Mouse (Mus musculus) ovary, postnatal 14 days (tissue): ENCODE measurements around the gene Grid2.

Experiments used
- DNase-seq: peaks from one replicate; pipeline ENCODE4 v3.0.0; 2022; ENCODE audit warnings: low spot score

Grid2 gene

GRCm38 (mm10) chr6:63635970-63636369, 380.3 kb downstream of the Grid2 start:
- DNase-seq = no peak

- no peak for DNase-seq
Measured at GRCm38 (mm10) chr6:63659423-63659822, 403.7 kb downstream of the Grid2 start.

- no peak for DNase-seq
Measured at GRCm38 (mm10) chr6:63685689-63686088, 430.0 kb downstream of the Grid2 start.

GRCm38 (mm10) chr6:63701684-63702083, 446.0 kb downstream of the Grid2 start:
- DNase-seq = no peak

GRCm38 (mm10) chr6:63733740-63734139, 478.1 kb downstream of the Grid2 start:
- DNase-seq = no peak

GRCm38 (mm10) chr6:63762535-63762934, 506.9 kb downstream of the Grid2 start:
- no peak for DNase-seq

GRCm38 (mm10) chr6:63794679-63795078, 539.0 kb downstream of the Grid2 start:
- no peak for DNase-seq

DNA sequence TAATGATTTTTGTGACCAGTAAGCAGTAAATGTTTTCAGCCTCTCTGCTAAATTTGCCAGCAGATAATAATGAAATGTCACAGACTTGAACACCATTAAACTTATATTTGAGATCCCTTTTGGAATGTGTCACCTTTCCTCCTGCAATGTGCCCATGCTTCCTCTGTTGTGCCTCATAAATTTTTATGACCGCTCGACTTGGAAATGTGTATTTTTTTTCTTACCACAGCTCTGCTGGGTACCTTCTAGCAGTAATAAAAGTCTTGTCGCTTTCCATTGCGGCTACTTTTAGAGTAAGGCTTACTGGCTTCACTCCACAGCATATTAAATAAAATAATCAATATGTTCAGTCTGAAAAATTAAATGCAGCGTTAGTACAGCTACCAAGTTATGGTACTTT, 564.6 kb downstream of the Grid2 start:
- DNase-seq = no peak

DNA sequence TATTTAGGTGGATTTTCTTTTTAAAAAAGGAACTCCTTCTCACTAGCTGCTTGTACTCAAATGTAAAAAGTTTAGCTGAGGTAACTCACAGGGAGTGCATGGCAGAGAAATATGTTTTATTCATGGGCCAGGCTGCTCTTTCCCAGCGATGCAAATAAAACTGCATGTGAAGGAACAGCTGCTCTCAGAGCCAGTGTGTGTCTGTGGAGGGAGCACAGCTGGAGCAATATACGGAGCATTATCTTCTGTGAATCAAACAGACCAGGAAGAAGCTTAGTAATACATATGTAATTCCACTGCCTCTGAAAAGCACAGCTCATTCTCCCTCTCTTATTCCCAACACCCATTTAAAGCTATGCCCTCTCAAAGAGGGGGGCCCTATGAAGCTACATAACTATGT, 607.0 kb downstream of the Grid2 start:
- no peak for DNase-seq

- DNase-seq = no peak
Measured at GRCm38 (mm10) chr6:63877088-63877764, 621.5 kb downstream of the Grid2 start.

DNA sequence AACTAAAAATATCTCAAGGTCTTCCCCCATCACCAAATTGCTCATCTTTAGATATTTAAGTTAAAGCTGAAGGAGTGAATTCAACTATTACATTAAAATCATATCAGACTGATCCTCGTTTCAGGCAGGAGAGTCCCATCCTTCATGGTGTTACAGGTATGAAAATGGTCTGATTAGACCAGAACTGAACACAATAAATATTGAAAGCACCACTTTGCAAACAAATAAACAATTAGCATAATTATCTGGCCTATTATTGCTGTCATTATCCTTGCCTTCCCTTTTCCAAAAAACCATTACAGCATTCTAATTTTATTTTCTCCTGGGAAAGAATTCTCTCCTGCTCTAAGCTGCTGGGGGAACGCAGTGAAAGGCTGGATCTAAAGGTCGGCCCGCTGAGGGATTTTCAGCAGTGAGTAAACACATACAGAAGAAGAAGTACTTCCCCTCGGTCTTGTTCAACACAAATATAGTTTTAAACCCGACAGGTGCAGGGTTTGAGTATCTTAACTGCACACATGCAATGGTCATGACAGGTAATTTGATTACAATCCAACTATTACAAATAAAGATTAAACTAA, 622.2 kb downstream of the Grid2 start:
- DNase-seq = no peak

DNA sequence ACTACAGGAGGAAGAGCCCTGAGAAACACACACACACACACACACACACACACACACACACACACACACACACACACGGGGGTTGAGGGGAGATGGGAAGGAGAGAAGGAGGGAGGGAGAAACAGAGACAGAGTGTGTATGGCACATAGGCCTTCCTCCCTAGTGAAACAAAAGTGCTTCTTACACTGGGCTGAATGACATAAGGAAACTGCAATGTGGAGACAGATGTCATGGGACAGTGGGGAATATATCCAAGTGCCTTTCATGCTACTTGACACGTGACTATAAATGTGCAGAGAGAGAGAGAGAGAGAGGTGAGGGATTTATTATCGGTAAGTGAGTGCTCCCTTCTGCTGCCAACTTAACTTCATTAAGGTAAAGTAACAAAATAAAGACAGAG, 639.0 kb downstream of the Grid2 start:
- no peak for DNase-seq

GRCm38 (mm10) chr6:63898171-63898570, 642.5 kb downstream of the Grid2 start:
- no peak for DNase-seq

- no peak for DNase-seq
Measured at GRCm38 (mm10) chr6:63917035-63917570, 661.4 kb downstream of the Grid2 start.

GRCm38 (mm10) chr6:63921951-63922350, 666.3 kb downstream of the Grid2 start:
- DNase-seq = no peak

GRCm38 (mm10) chr6:63931201-63931600, 675.5 kb downstream of the Grid2 start:
- no peak for DNase-seq

- no peak for DNase-seq
Measured at GRCm38 (mm10) chr6:63946721-63947120, 691.0 kb downstream of the Grid2 start.

DNA sequence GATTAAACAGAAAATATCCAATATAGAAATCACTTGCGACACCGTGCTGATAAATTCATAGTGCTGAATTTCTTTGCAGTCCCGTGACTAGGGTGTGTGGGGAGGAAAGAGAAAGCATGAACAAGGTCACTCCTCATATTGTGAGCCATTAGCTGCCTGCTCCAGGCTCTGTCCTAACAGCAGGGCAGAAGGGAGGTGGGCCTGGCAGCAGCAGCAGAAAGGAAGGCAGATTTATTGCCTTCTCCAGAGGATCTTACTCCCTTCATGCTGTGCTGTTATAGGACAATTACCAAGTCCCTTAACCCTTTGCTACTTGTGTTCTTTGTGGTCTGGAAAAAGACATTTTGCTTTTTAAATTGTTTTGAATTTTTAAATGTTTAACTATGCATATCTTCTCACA, 708.1 kb downstream of the Grid2 start:
- no peak for DNase-seq

DNA sequence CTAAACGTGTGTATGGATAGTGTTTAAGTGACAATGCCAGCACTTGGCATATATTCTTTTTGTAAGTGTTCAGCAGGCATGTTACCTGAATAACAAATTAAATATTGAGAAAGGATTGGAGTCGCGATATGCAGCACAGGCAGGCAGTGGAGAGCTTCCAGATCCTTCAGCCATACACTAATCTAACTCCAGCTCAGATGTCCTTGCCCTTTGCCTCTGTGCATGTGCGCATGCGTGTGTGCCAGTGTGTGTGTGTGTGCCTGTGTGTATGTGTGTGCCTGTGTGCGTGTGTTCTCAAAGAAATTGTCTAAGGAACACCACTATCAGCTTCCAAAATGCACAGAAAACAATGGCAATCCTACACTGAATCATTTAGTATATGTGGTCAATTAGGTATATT, 708.6 kb downstream of the Grid2 start:
- DNase-seq = no peak

GRCm38 (mm10) chr6:63964735-63965134, 709.1 kb downstream of the Grid2 start:
- DNase-seq = no peak

GRCm38 (mm10) chr6:64046084-64046483, 790.4 kb downstream of the Grid2 start:
- DNase-seq = no peak

- no peak for DNase-seq
Measured at GRCm38 (mm10) chr6:64046732-64047131, 791.1 kb downstream of the Grid2 start.

GRCm38 (mm10) chr6:64047950-64048349, 792.3 kb downstream of the Grid2 start:
- no peak for DNase-seq

DNA sequence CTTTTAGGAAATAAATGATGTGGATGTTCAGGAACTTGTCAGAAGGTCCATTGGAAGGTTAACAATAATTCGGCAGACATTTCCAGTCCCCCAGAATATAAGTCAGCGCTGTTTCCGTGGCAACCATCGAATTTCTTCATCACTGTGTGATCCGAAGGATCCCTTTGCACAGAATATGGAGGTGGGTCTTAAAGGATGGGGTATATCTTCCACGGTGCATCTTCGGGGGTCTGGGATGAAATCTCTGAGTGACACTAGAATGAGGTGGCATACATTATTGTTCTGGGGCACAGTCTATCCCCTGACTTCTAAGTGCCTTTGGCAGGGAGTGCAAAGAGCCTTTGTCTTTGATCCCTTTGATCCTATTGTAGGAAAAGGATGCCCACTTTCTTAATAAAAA, 808.2 kb downstream of the Grid2 start:
- no peak for DNase-seq
